Mouse (Mus musculus) megakaryocyte, embryonic 14.5 days (primary cell): ENCODE results near the gene Krtap16-1.

Experiments used
- FLI1 ChIP-seq: IDR thresholded peaks from 2 replicates; pipeline ENCODE4 v1.6.1; 2012; ENCODE audit warnings: low read length, inconsistent platforms, mixed read lengths
- GATA1 ChIP-seq: IDR thresholded peaks from 3 replicates; pipeline ENCODE4 v1.6.1; 2012; ENCODE audit warnings: mixed read lengths, low read length, inconsistent platforms, borderline replicate concordance

GRCm38 (mm10) chr11:99978953-99979352 lies 7.4 kb downstream of the Krtap16-1 start, which contains the start of gene Krtap29-1:
- TF ChIP-seq GATA1 (no peak), FLI1 (no peak)
